Mouse (Mus musculus): ENCODE measurements at regions not wholly inside any gene's neighbourhood (a gene's known extent, or its start where the extent isn't known, plus 50 kb on each side); places are given as distances from the start of the nearest gene placed in this dataset.

GRCm38 (mm10) chr2:159930744-159931143 lies 403.2 kb downstream of the Gm826 start:
- H3K9ac ChIP-seq, result no peak overlapping the region
- no peak overlapping the region for H3K4me3 ChIP-seq (replicated peaks)
- no peak overlapping the region for H3K27ac ChIP-seq (replicated peaks)
- H3K36me3 ChIP-seq, result no peaks in the 10 kb centered on the region
- no peak for ATAC-seq (ENCODE audit: insufficient number of reproducible peaks, low FRiP score, low TSS enrichment, low read depth)
- H3K27me3 ChIP-seq, result no peaks in the 10 kb centered on the region
- 70% methylated on average over 2 of the region's 2 CpGs for WGBS
- no peaks in the 10 kb centered on the region for H3K4me1 ChIP-seq
- H3K9me3 ChIP-seq (replicated peaks), result no peaks in the 10 kb centered on the region
- no peak overlapping the region for H3K4me2 ChIP-seq (replicated peaks)

- WGBS, result 30% methylated on average over 2 of the region's 2 CpGs
- Histone ChIP-seq H3K9me3 (replicated peaks) (no peaks in the 10 kb centered on the region), H3K4me2 (replicated peaks) (no peak overlapping the region), H3K36me3 (no peaks in the 10 kb centered on the region), H3K4me1 (peaks cover 6% of the 10 kb centered on the region), H3K27ac (replicated peaks) (no peak overlapping the region), H3K9ac (no peak overlapping the region), H3K27me3 (no peaks in the 10 kb centered on the region), H3K4me3 (replicated peaks) (no peak overlapping the region)
- ATAC-seq (ENCODE audit: insufficient number of reproducible peaks, low FRiP score, low TSS enrichment, low read depth), result no peak
Measured at GRCm38 (mm10) chr2:159889701-159890100, 444.3 kb downstream of the Gm826 start.

- peaks cover 3% of the 10 kb centered on the region for H3K4me1 ChIP-seq
- 79% methylated on average over 6 of the region's 6 CpGs for WGBS
- H3K27me3 ChIP-seq, result no peaks in the 10 kb centered on the region
- no peak for ATAC-seq (ENCODE audit: insufficient number of reproducible peaks, low FRiP score, low TSS enrichment, low read depth)
- H3K9ac ChIP-seq, result no peak overlapping the region
- H3K9me3 ChIP-seq (replicated peaks), result no peaks in the 10 kb centered on the region
- no peaks in the 10 kb centered on the region for H3K36me3 ChIP-seq
- H3K4me3 ChIP-seq (replicated peaks), result no peak overlapping the region
- H3K27ac ChIP-seq (replicated peaks), result no peak overlapping the region
- H3K4me2 ChIP-seq (replicated peaks), result no peak overlapping the region
Measured at GRCm38 (mm10) chr2:159884773-159885459, 449.0 kb downstream of the Gm826 start.

GRCm38 (mm10) chr2:159866981-159867380 lies 467.0 kb downstream of the Gm826 start:
- Histone ChIP-seq H3K36me3 (no peaks in the 10 kb centered on the region), H3K9ac (no peak overlapping the region), H3K4me2 (replicated peaks) (no peak overlapping the region), H3K4me3 (replicated peaks) (no peak overlapping the region), H3K9me3 (replicated peaks) (no peaks in the 10 kb centered on the region), H3K27me3 (no peaks in the 10 kb centered on the region), H3K4me1 (no peaks in the 10 kb centered on the region), H3K27ac (replicated peaks) (no peak overlapping the region)
- 83% methylated on average over 2 of the region's 2 CpGs for WGBS
- ATAC-seq (ENCODE audit: insufficient number of reproducible peaks, low FRiP score, low TSS enrichment, low read depth), result no peak

GRCm38 (mm10) chr2:159866391-159866790 lies 467.6 kb downstream of the Gm826 start:
- 63% methylated on average over 1 of the region's 1 CpGs for WGBS
- Histone ChIP-seq H3K9ac (no peak overlapping the region), H3K4me2 (replicated peaks) (no peak overlapping the region), H3K27me3 (no peaks in the 10 kb centered on the region), H3K36me3 (no peaks in the 10 kb centered on the region), H3K9me3 (replicated peaks) (no peaks in the 10 kb centered on the region), H3K4me3 (replicated peaks) (no peak overlapping the region), H3K4me1 (no peaks in the 10 kb centered on the region), H3K27ac (replicated peaks) (no peak overlapping the region)
- ATAC-seq (ENCODE audit: insufficient number of reproducible peaks, low FRiP score, low TSS enrichment, low read depth), result no peak

GRCm38 (mm10) chr2:159863185-159863584 lies 470.8 kb downstream of the Gm826 start:
- no peaks in the 10 kb centered on the region for H3K9me3 ChIP-seq (replicated peaks)
- no peaks in the 10 kb centered on the region for H3K27me3 ChIP-seq
- no peak overlapping the region for H3K4me3 ChIP-seq (replicated peaks)
- H3K4me2 ChIP-seq (replicated peaks), result no peak overlapping the region
- no peaks in the 10 kb centered on the region for H3K36me3 ChIP-seq
- no peak overlapping the region for H3K9ac ChIP-seq
- H3K4me1 ChIP-seq, result no peaks in the 10 kb centered on the region
- H3K27ac ChIP-seq (replicated peaks), result no peak overlapping the region
- WGBS, result 36% methylated on average over 1 of the region's 1 CpGs
- ATAC-seq (ENCODE audit: insufficient number of reproducible peaks, low FRiP score, low TSS enrichment, low read depth), result no peak

GRCm38 (mm10) chr2:159853891-159854665 lies 479.9 kb downstream of the Gm826 start:
- no peak overlapping the region for H3K4me2 ChIP-seq (replicated peaks)
- 0 out of 2 replicates have a peak, but pooled peaks cover 5% of the 10 kb centered on the region for H3K4me1 ChIP-seq
- no peak for ATAC-seq (ENCODE audit: insufficient number of reproducible peaks, low FRiP score, low TSS enrichment, low read depth)
- H3K9me3 ChIP-seq (replicated peaks), result no peaks in the 10 kb centered on the region
- H3K27ac ChIP-seq (replicated peaks), result no peak overlapping the region
- H3K9ac ChIP-seq, result no peak overlapping the region
- no peak overlapping the region for H3K4me3 ChIP-seq (replicated peaks)
- H3K36me3 ChIP-seq, result no peaks in the 10 kb centered on the region
- WGBS, result 77% methylated on average over 5 of the region's 5 CpGs
- no peaks in the 10 kb centered on the region for H3K27me3 ChIP-seq

- H3K4me2 ChIP-seq (replicated peaks), result no peak overlapping the region
- 0 out of 2 replicates have a peak, but pooled peaks cover 5% of the 10 kb centered on the region for H3K4me1 ChIP-seq
- no peak for ATAC-seq (ENCODE audit: insufficient number of reproducible peaks, low FRiP score, low TSS enrichment, low read depth)
- no peaks in the 10 kb centered on the region for H3K27me3 ChIP-seq
- H3K9ac ChIP-seq, result no peak overlapping the region
- WGBS, result 80% methylated on average over 4 of the region's 4 CpGs
- no peak overlapping the region for H3K27ac ChIP-seq (replicated peaks)
- H3K4me3 ChIP-seq (replicated peaks), result no peak overlapping the region
- no peaks in the 10 kb centered on the region for H3K9me3 ChIP-seq (replicated peaks)
- no peaks in the 10 kb centered on the region for H3K36me3 ChIP-seq
Measured at GRCm38 (mm10) chr2:159852959-159853358, 481.0 kb downstream of the Gm826 start.

GRCm38 (mm10) chr2:159832488-159833113 lies 501.4 kb downstream of the Gm826 start:
- no peaks in the 10 kb centered on the region for H3K4me1 ChIP-seq
- no peak overlapping the region for H3K4me3 ChIP-seq (replicated peaks)
- H3K4me2 ChIP-seq (replicated peaks), result no peak overlapping the region
- no peak overlapping the region for H3K27ac ChIP-seq (replicated peaks)
- H3K27me3 ChIP-seq, result no peaks in the 10 kb centered on the region
- H3K9ac ChIP-seq, result no peak overlapping the region
- ATAC-seq (ENCODE audit: insufficient number of reproducible peaks, low FRiP score, low TSS enrichment, low read depth), result no peak
- H3K36me3 ChIP-seq, result no peaks in the 10 kb centered on the region
- H3K9me3 ChIP-seq (replicated peaks), result no peaks in the 10 kb centered on the region
- WGBS, result 60% methylated on average over 7 of the region's 7 CpGs

GRCm38 (mm10) chr2:159826417-159826816 lies 507.5 kb downstream of the Gm826 start:
- no peaks in the 10 kb centered on the region for H3K36me3 ChIP-seq
- no peak overlapping the region for H3K4me2 ChIP-seq (replicated peaks)
- WGBS, result 48% methylated on average over 2 of the region's 2 CpGs
- no peaks in the 10 kb centered on the region for H3K9me3 ChIP-seq (replicated peaks)
- H3K9ac ChIP-seq, result no peak overlapping the region
- peak; percentile 80 for ATAC-seq (ENCODE audit: insufficient number of reproducible peaks, low FRiP score, low TSS enrichment, low read depth)
- no peaks in the 10 kb centered on the region for H3K4me1 ChIP-seq
- no peaks in the 10 kb centered on the region for H3K27me3 ChIP-seq
- H3K4me3 ChIP-seq (replicated peaks), result no peak overlapping the region
- H3K27ac ChIP-seq (replicated peaks), result 0 out of 2 replicates have a peak overlapping the region, but pooled peaks have one; percentile 28

- ATAC-seq (ENCODE audit: insufficient number of reproducible peaks, low FRiP score, low TSS enrichment, low read depth), result no peak
- 44% methylated on average over 2 of the region's 2 CpGs for WGBS
Measured at GRCm38 (mm10) chr2:159818556-159818955, 515.4 kb downstream of the Gm826 start.

More at GRCm38 (mm10) chr2:159818556-159818955, 515.4 kb downstream of the Gm826 start:
- no peak overlapping the region for H3K27ac ChIP-seq (replicated peaks)
- H3K4me1 ChIP-seq, result no peaks in the 10 kb centered on the region
- no peak overlapping the region for H3K9ac ChIP-seq
- H3K36me3 ChIP-seq, result no peaks in the 10 kb centered on the region
- H3K9me3 ChIP-seq (replicated peaks), result no peaks in the 10 kb centered on the region
- H3K27me3 ChIP-seq, result no peaks in the 10 kb centered on the region
- H3K4me2 ChIP-seq (replicated peaks), result no peak overlapping the region
- no peak overlapping the region for H3K4me3 ChIP-seq (replicated peaks)
